Mouse (Mus musculus): ENCODE data around the gene Kcna10. TPM values are rescaled to one million over a fixed set of nuclear protein-coding genes. Genes with fewer than 3 reads are reported as not detected.

The Kcna10 gene
- polyA plus RNA-seq, 1 experiment from 2014 or later, result not detected

- WGBS, result 71% methylated on average over 7 of the region's 7 CpGs
These were observed 24.9 kb downstream of the Kcna10 start for GRCm38 (mm10) chr3:107207625-107208253.

GRCm38 (mm10) chr3:107214606-107215005 is 31.8 kb downstream of the Kcna10 start:
- WGBS, result 91% methylated on average over 5 of the region's 5 CpGs
- Histone ChIP-seq H3K4me3 (ENCODE audit: low read depth, low read length) (no peak overlapping the region), H3K4me1 (ENCODE audit: control insufficient read depth, insufficient read depth, low read length) (no peaks in the 10 kb centered on the region), H3K9me3 (replicated peaks; ENCODE audit: control insufficient read depth, low read length) (no peaks in the 10 kb centered on the region), H3K36me3 (ENCODE audit: control insufficient read depth, insufficient read depth, low read length) (no peaks in the 10 kb centered on the region), H3K27me3 (replicated peaks; ENCODE audit: control insufficient read depth, insufficient read depth, low read length) (no peaks in the 10 kb centered on the region), H3K9ac (ENCODE audit: low read length) (no peak overlapping the region), H3K27ac (ENCODE audit: low read depth, low read length) (no peak overlapping the region), H3K4me2 (ENCODE audit: low read length) (no peak overlapping the region)
- DNase-seq (ENCODE audit: low spot score) (no peak), ATAC-seq (no peak)

More at GRCm38 (mm10) chr3:107207625-107208253, 24.9 kb downstream of the Kcna10 start:
- no peak for DNase-seq (ENCODE audit: low spot score)
- no peak overlapping the region for H3K27ac ChIP-seq (ENCODE audit: low read depth, low read length)
- H3K4me2 ChIP-seq (ENCODE audit: low read length), result no peak overlapping the region
- no peaks in the 10 kb centered on the region for H3K9me3 ChIP-seq (replicated peaks; ENCODE audit: control insufficient read depth, low read length)
- H3K4me1 ChIP-seq (ENCODE audit: control insufficient read depth, insufficient read depth, low read length), result no peaks in the 10 kb centered on the region
- H3K4me3 ChIP-seq (ENCODE audit: low read depth, low read length), result no peak overlapping the region
- no peaks in the 10 kb centered on the region for H3K36me3 ChIP-seq (ENCODE audit: control insufficient read depth, insufficient read depth, low read length)
- no peak overlapping the region for H3K9ac ChIP-seq (ENCODE audit: low read length)
- ATAC-seq, result no peak
- no peaks in the 10 kb centered on the region for H3K27me3 ChIP-seq (replicated peaks; ENCODE audit: control insufficient read depth, insufficient read depth, low read length)

- Histone ChIP-seq H3K4me3 (ENCODE audit: low read depth, low read length) (no peak overlapping the region), H3K9ac (ENCODE audit: low read length) (no peak overlapping the region), H3K4me1 (ENCODE audit: control insufficient read depth, insufficient read depth, low read length) (no peaks in the 10 kb centered on the region), H3K27me3 (replicated peaks; ENCODE audit: control insufficient read depth, insufficient read depth, low read length) (no peaks in the 10 kb centered on the region), H3K9me3 (replicated peaks; ENCODE audit: control insufficient read depth, low read length) (no peaks in the 10 kb centered on the region), H3K36me3 (ENCODE audit: control insufficient read depth, insufficient read depth, low read length) (no peaks in the 10 kb centered on the region), H3K4me2 (ENCODE audit: low read length) (no peak overlapping the region), H3K27ac (ENCODE audit: low read depth, low read length) (no peak overlapping the region)
- DNase-seq (ENCODE audit: low spot score) (no peak), ATAC-seq (no peak)
- WGBS, result 71% methylated on average over 8 of the region's 8 CpGs
These were observed 33.7 kb downstream of the Kcna10 start for GRCm38 (mm10) chr3:107216400-107217100.

- Histone ChIP-seq H3K27me3 (replicated peaks; ENCODE audit: control insufficient read depth, insufficient read depth, low read length) (no peaks in the 10 kb centered on the region), H3K36me3 (ENCODE audit: control insufficient read depth, insufficient read depth, low read length) (no peaks in the 10 kb centered on the region), H3K27ac (ENCODE audit: low read depth, low read length) (no peak overlapping the region), H3K9ac (ENCODE audit: low read length) (no peak overlapping the region), H3K4me2 (ENCODE audit: low read length) (no peak overlapping the region), H3K9me3 (replicated peaks; ENCODE audit: control insufficient read depth, low read length) (no peaks in the 10 kb centered on the region), H3K4me1 (ENCODE audit: control insufficient read depth, insufficient read depth, low read length) (no peaks in the 10 kb centered on the region), H3K4me3 (ENCODE audit: low read depth, low read length) (no peak overlapping the region)
- WGBS, result 90% methylated on average over 3 of the region's 3 CpGs
- ATAC-seq, result no peak
- no peak for DNase-seq (ENCODE audit: low spot score)
These were observed 34.2 kb downstream of the Kcna10 start for GRCm38 (mm10) chr3:107217101-107217480.

GRCm38 (mm10) chr3:107218572-107218971 is 35.7 kb downstream of the Kcna10 start:
- Histone ChIP-seq H3K9ac (ENCODE audit: low read length) (no peak overlapping the region), H3K4me1 (ENCODE audit: control insufficient read depth, insufficient read depth, low read length) (no peaks in the 10 kb centered on the region), H3K36me3 (ENCODE audit: control insufficient read depth, insufficient read depth, low read length) (no peaks in the 10 kb centered on the region), H3K27ac (ENCODE audit: low read depth, low read length) (no peak overlapping the region), H3K27me3 (replicated peaks; ENCODE audit: control insufficient read depth, insufficient read depth, low read length) (no peaks in the 10 kb centered on the region), H3K4me3 (ENCODE audit: low read depth, low read length) (no peak overlapping the region), H3K4me2 (ENCODE audit: low read length) (no peak overlapping the region), H3K9me3 (replicated peaks; ENCODE audit: control insufficient read depth, low read length) (no peaks in the 10 kb centered on the region)
- 91% methylated on average over 7 of the region's 7 CpGs for WGBS
- ATAC-seq (no peak), DNase-seq (ENCODE audit: low spot score) (no peak)

GRCm38 (mm10) chr3:107221608-107222007 is 38.8 kb downstream of the Kcna10 start, which contains the start of gene Cym:
TSS of gene Cym (minus strand) at chr3:107221732.
- no peak within 1 kb of the TSS for H3K27ac ChIP-seq (ENCODE audit: low read depth, low read length)
- WGBS, result 89% methylated on average over 10 of the region's 10 CpGs
- no peak within 1 kb of the TSS for H3K4me2 ChIP-seq (ENCODE audit: low read length)
- ATAC-seq (no peak), DNase-seq (ENCODE audit: low spot score) (no peak)
- no peak within 1 kb of the TSS for H3K4me3 ChIP-seq (ENCODE audit: low read depth, low read length)
- no peak within 1 kb of the TSS for H3K9ac ChIP-seq (ENCODE audit: low read length)
- no peaks in the 10 kb centered on the region for H3K9me3 ChIP-seq (replicated peaks; ENCODE audit: control insufficient read depth, low read length)
- no peaks in the 10 kb centered on the region for H3K4me1 ChIP-seq (ENCODE audit: control insufficient read depth, insufficient read depth, low read length)
- no peaks in the 10 kb centered on the region for H3K36me3 ChIP-seq (ENCODE audit: control insufficient read depth, insufficient read depth, low read length)
- no peaks in the 10 kb centered on the region for H3K27me3 ChIP-seq (replicated peaks; ENCODE audit: control insufficient read depth, insufficient read depth, low read length)

- H3K4me2 ChIP-seq (ENCODE audit: low read length), result no peak overlapping the region
- no peak for DNase-seq (ENCODE audit: low spot score)
- WGBS, result 53% methylated on average over 1 of the region's 1 CpGs
These were observed 40.4 kb downstream of the Kcna10 start for GRCm38 (mm10) chr3:107223230-107223629.

GRCm38 (mm10) chr3:107225820-107226219 is 43.0 kb downstream of the Kcna10 start:
- Histone ChIP-seq H3K4me1 (ENCODE audit: control insufficient read depth, insufficient read depth, low read length) (no peaks in the 10 kb centered on the region), H3K27ac (ENCODE audit: low read depth, low read length) (no peak overlapping the region), H3K36me3 (ENCODE audit: control insufficient read depth, insufficient read depth, low read length) (no peaks in the 10 kb centered on the region), H3K9me3 (replicated peaks; ENCODE audit: control insufficient read depth, low read length) (no peaks in the 10 kb centered on the region), H3K4me3 (ENCODE audit: low read depth, low read length) (no peak overlapping the region), H3K9ac (ENCODE audit: low read length) (no peak overlapping the region), H3K27me3 (replicated peaks; ENCODE audit: control insufficient read depth, insufficient read depth, low read length) (no peaks in the 10 kb centered on the region), H3K4me2 (ENCODE audit: low read length) (no peak overlapping the region)
- DNase-seq (ENCODE audit: low spot score), result no peak
- WGBS, result 85% methylated on average over 5 of the region's 5 CpGs
- no peak for ATAC-seq

More at GRCm38 (mm10) chr3:107223230-107223629, 40.4 kb downstream of the Kcna10 start:
- H3K36me3 ChIP-seq (ENCODE audit: control insufficient read depth, insufficient read depth, low read length), result no peaks in the 10 kb centered on the region
- no peaks in the 10 kb centered on the region for H3K4me1 ChIP-seq (ENCODE audit: control insufficient read depth, insufficient read depth, low read length)
- no peak overlapping the region for H3K4me3 ChIP-seq (ENCODE audit: low read depth, low read length)
- H3K27ac ChIP-seq (ENCODE audit: low read depth, low read length), result no peak overlapping the region
- H3K9ac ChIP-seq (ENCODE audit: low read length), result no peak overlapping the region
- no peaks in the 10 kb centered on the region for H3K9me3 ChIP-seq (replicated peaks; ENCODE audit: control insufficient read depth, low read length)
- no peaks in the 10 kb centered on the region for H3K27me3 ChIP-seq (replicated peaks; ENCODE audit: control insufficient read depth, insufficient read depth, low read length)
- ATAC-seq, result no peak

- no peak for DNase-seq (ENCODE audit: low spot score)
- ATAC-seq, result no peak
- Histone ChIP-seq H3K27me3 (replicated peaks; ENCODE audit: control insufficient read depth, insufficient read depth, low read length) (no peaks in the 10 kb centered on the region), H3K36me3 (ENCODE audit: control insufficient read depth, insufficient read depth, low read length) (no peaks in the 10 kb centered on the region), H3K9ac (ENCODE audit: low read length) (no peak overlapping the region), H3K4me1 (ENCODE audit: control insufficient read depth, insufficient read depth, low read length) (no peaks in the 10 kb centered on the region), H3K27ac (ENCODE audit: low read depth, low read length) (no peak overlapping the region), H3K9me3 (replicated peaks; ENCODE audit: control insufficient read depth, low read length) (no peaks in the 10 kb centered on the region), H3K4me3 (ENCODE audit: low read depth, low read length) (no peak overlapping the region), H3K4me2 (ENCODE audit: low read length) (no peak overlapping the region)
- 87% methylated on average over 5 of the region's 5 CpGs for WGBS
These were observed 46.4 kb downstream of the Kcna10 start for GRCm38 (mm10) chr3:107229221-107229620.
